8 mouse cellular contexts compared by ENCODE assay signal in the genomic region with DNA sequence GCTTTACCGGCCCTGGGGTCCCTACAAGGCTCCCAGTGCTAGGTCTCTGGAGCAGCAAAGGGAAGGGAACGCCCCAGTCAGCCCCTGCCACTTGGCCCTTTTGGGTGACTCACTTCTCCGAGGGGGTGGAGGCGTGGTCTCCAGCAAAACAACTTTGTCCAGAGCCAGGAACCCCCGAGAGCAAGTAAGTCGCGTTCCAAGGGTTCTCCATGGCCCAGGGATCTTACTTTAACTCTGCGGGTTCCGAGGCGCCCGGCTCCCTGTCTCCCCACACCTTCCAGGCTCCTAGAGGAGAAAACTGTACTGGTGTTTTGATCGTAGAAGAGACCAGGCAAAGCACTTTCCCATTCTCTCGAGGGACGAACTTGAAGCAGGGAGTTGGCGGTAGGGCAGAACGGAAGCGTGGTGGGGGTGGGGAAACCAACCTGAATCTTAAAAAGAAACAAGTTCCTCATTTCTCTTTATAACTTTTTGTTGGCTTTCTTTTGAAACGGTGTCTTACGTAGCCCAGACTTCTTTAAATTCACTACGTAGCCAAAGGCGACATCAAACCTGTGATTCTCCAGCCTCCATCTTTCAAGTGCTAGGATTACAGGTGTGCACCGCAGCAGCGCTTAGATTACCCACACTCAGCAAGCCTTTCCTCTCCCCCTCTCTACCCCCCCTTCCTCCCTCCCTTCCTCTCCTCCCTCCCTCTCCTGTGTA. TPM values are rescaled to one million over a fixed set of nuclear protein-coding genes. Genes with fewer than 3 reads are reported as not detected.
A peak's percentile ranks its signal among the peaks of the same experiment; 100 is the strongest.
DNase-seq lines count a peak whose midpoint lies in the region; ATAC-seq and TF ChIP-seq lines count a peak whose summit lies in the region.

Gene Capg, plus strand, starts transcription at position 109 of the 705 bp plus-strand sequence.

- H3K36me3 ChIP-seq in embryonic facial prominence, embryonic 13.5 days, result no peaks in the 10 kb centered on the region
- no peaks in the 10 kb centered on the region for H3K36me3 ChIP-seq in heart, embryonic 14.5 days (ENCODE audit: control insufficient read depth, insufficient read depth, low read length)
- H3K36me3 ChIP-seq in macrophage (ENCODE audit: inconsistent target), result no peaks in the 10 kb centered on the region
- H3K36me3 ChIP-seq in splenic B cell, adult 2 months (ENCODE audit: control insufficient read depth, insufficient read depth, low read length, poor library complexity, severe bottlenecking), result no peaks in the 10 kb centered on the region

- peak within 1 kb of the TSS; percentile 69 for H3K9ac ChIP-seq in embryonic facial prominence, embryonic 13.5 days
- peak within 1 kb of the TSS; percentile 72 for H3K9ac ChIP-seq in heart, embryonic 14.5 days (ENCODE audit: low read length)

- peak within 1 kb of the TSS; percentile 61 for H3K4me2 ChIP-seq in embryonic facial prominence, embryonic 13.5 days
- peak within 1 kb of the TSS; percentile 71 for H3K4me2 ChIP-seq in heart, embryonic 14.5 days (ENCODE audit: low read length)

- H3K27me3 ChIP-seq in cerebellum, adult 2 months (ENCODE audit: control insufficient read depth, insufficient read depth, low read length), result no peaks in the 10 kb centered on the region
- H3K27me3 ChIP-seq in embryonic facial prominence, embryonic 13.5 days, result no peaks in the 10 kb centered on the region
- H3K27me3 ChIP-seq in heart, embryonic 14.5 days (ENCODE audit: control insufficient read depth, insufficient read depth, low read length), result no peaks in the 10 kb centered on the region
- H3K27me3 ChIP-seq in splenic B cell, adult 2 months (ENCODE audit: control insufficient read depth, insufficient read depth, low read length, poor library complexity, severe bottlenecking), result no peaks in the 10 kb centered on the region

- H3K9me3 ChIP-seq in embryonic facial prominence, embryonic 13.5 days, result 0 out of 2 replicates have a peak, but pooled peaks cover 4% of the 10 kb centered on the region
- no peaks in the 10 kb centered on the region; the same call in 1 of the 2 replicates for H3K9me3 ChIP-seq in heart, embryonic 14.5 days (ENCODE audit: control insufficient read depth, low read length)

- WGBS in cerebellum, adult 2 months, result 20% methylated on average over 23 of the region's 23 CpGs
- 10% methylated on average over 23 of the region's 23 CpGs for WGBS in embryonic facial prominence, embryonic 13.5 days
- 7% methylated on average over 23 of the region's 23 CpGs for WGBS in heart, embryonic 14.5 days
- 1% methylated on average over 22 of the region's 23 CpGs for whole genome bisulfite sequencing in macrophage (ENCODE audit: missing documents)

- no peaks in the 10 kb centered on the region for H3K4me1 ChIP-seq in cerebellum, adult 2 months (ENCODE audit: control insufficient read depth, insufficient read depth, low read length)
- peaks cover 26% of the 10 kb centered on the region for H3K4me1 ChIP-seq in embryonic facial prominence, embryonic 13.5 days
- peaks cover 3 to 4% of the 10 kb centered on the region in 2 experiments; a peak in 2 of 4 replicates for H3K4me1 ChIP-seq in heart, embryonic 14.5 days (ENCODE audit: control insufficient read depth in 2 of 2, insufficient read depth in 2 of 2, low read length in 2 of 2)

- no peak within 1 kb of the TSS for H3K4me3 ChIP-seq in cerebellum, adult 2 months (replicated peaks; ENCODE audit: insufficient read depth, low read depth, low read length)
- H3K4me3 ChIP-seq in embryonic facial prominence, embryonic 13.5 days, result peak within 1 kb of the TSS; percentile 40
- peak within 1 kb of the TSS; percentile 47 to 49 for H3K4me3 ChIP-seq in heart, embryonic 14.5 days (ENCODE audit: control insufficient read depth in 1 of 2, insufficient read depth in 1 of 2, low read depth in 1 of 2, low read length in 2 of 2)
- H3K4me3 ChIP-seq in macrophage (ENCODE audit: inconsistent target), result peak within 1 kb of the TSS; percentile 49

- DNase-seq in cerebellum, adult 2 months, result no peak
- DNase-seq in cerebellum, postnatal 25 days, result no peak
- DNase-seq in kidney, postnatal 10 days, result peak; percentile 76
- peak; percentile 84 for DNase-seq in splenic B cell, adult 2 months (ENCODE audit: low read depth, low spot score)
- no peak for DNase-seq in frontal cortex, postnatal 10 days (ENCODE audit: low spot score in 2 of 2)

- no peak for TF ChIP-seq POLR2A in cerebellum, adult 2 months (IDR thresholded peaks at IDR 0.05; ENCODE audit: borderline replicate concordance, insufficient read depth, low read length)

- TF ChIP-seq CTCF in cerebellum, adult 2 months (IDR thresholded peaks at IDR 0.05; ENCODE audit: borderline replicate concordance, insufficient read depth, low read depth, low read length), result no peak

- 0 out of 2 replicates have a peak within 1 kb of the TSS, but pooled peaks have one; percentile 3 for H3K27ac ChIP-seq in cerebellum, adult 2 months (ENCODE audit: insufficient read depth, low read length)
- peak within 1 kb of the TSS; percentile 82 for H3K27ac ChIP-seq in embryonic facial prominence, embryonic 13.5 days
- no peak within 1 kb of the TSS; a peak in 1 of 4 replicates for H3K27ac ChIP-seq in heart, embryonic 14.5 days (replicated peaks in 1 of 2; ENCODE audit: control insufficient read depth in 1 of 2, insufficient read depth in 1 of 2, low read depth in 2 of 2, low read length in 2 of 2)
- H3K27ac ChIP-seq in macrophage, result peak within 1 kb of the TSS; percentile 77

- H3K79me2 ChIP-seq in macrophage (ENCODE audit: inconsistent target), result peaks cover 33% of the 10 kb centered on the region

- no peak for ATAC-seq in embryonic facial prominence, embryonic 13.5 days (ENCODE audit: insufficient number of reproducible peaks, insufficient read depth, low FRiP score, low TSS enrichment, low read depth)
- ATAC-seq in heart, embryonic 14.5 days (ENCODE audit: insufficient number of reproducible peaks, insufficient read depth, low FRiP score, low read depth), result no peak; the same call in 1 of the 2 replicates

RNA-seq across cellular contexts. Expression of gene Capg, which starts in this region (rescaled TPM):
- 3.6 and 4.8 TPM in 2 replicates for polyA plus RNA-seq in cerebellum, adult 2 months (2012; rRNA removed)
- 58.2 and 64.3 TPM in 2 replicates for polyA plus RNA-seq in embryonic facial prominence, embryonic 13.5 days (2015; fragmentation: Nextera tagmentation; extraction: Ambion mirVana)
- 26.0 and 27.2 TPM in 2 replicates for polyA plus RNA-seq in heart, embryonic 14.5 days (2014; fragmentation: Nextera tagmentation; extraction: Ambion mirVana)
- total RNA-seq in macrophage (2018; cell fraction: chromatin; rRNA removed), result 100 to 1,000 TPM; 210 to 782 (median 351) TPM
- total RNA-seq in macrophage (2018; cell fraction: cytosol; rRNA removed), result 100 to 1,000 TPM; 618 to 855 (median 766) TPM
- total RNA-seq in macrophage (2018; cell fraction: nucleus; rRNA removed), result 100 to 1,000 TPM; 235 to 578 (median 364) TPM
- polyA plus RNA-seq in macrophage (2018), result 672 to 1,184 TPM (median 744 TPM) in 3 replicates

Comparison
In these comparisons a context has a peak if more than half of its experiments do, and no peak if none do; other contexts are left out.
1. RNA of gene Capg (polyA plus RNA-seq): 672 to 1,184 TPM in macrophage; 58.2 to 64.3 TPM in embryonic facial prominence, embryonic 13.5 days, 26.0 to 27.2 TPM in heart, embryonic 14.5 days and 3.6 to 4.8 TPM in cerebellum, adult 2 months; every median in the first group is over 10 times any median in the second.
2. DNase-seq: peak in kidney, postnatal 10 days (single experiment) and splenic B cell, adult 2 months (single experiment); none in cerebellum, adult 2 months (0 of 2), cerebellum, postnatal 25 days (0 of 2) and frontal cortex, postnatal 10 days (0 of 2).
3. H3K27ac ChIP-seq: peak in cerebellum, adult 2 months (single experiment), embryonic facial prominence, embryonic 13.5 days (single experiment) and macrophage (single experiment); none in heart, embryonic 14.5 days (0 of 2).